Mouse (Mus musculus): ENCODE data around the gene Gm1043. TPM values are rescaled to one million over a fixed set of nuclear protein-coding genes. Genes with fewer than 3 reads are reported as not detected.

Gene Gm1043
- polyA plus RNA-seq, 1 experiment from 2014 or later, result 0.05 TPM

DNA sequence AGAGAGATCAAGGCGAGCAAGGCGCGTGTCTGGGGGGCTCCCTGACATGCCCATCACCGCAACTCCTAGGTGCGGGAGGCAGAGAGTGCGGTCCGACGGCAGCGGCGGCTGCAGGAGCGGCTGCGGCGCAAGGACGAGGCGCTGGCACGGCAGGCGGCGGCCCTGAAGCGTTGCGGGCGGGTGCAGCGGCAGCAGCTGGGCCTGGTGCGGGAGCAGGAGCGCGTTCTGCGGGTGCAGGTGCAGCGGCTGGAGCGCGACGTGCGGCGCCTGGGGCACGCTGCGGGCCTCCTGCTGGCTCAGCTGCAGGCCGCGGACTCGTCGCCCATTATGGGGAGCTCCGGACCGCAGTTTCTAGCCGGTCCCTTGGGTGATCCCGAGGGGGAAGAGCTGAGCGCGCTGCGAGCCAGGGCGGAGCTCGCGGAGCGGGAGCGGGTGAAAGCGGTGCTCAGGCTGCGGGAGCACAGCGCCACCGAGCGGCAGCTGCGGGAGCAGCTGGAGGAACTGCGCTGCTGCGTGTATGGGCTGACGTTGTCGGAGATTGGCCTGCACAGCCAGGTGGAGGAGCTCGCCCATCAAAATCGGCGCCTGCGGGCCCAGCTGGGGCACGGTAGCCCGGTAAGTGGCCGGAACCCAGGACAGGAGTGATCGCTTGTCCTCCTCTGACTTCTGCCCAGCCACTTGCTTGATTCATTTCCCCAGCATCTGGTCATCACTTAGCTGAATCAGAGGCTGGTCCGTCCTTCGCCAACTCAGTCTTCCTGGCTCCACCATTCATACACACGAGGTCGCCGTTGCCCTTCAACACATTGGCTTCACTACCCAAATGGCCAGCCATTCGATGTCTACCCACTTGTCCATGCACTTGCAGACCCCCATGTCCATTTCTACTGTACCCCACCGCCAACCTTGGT lies 78.0 kb downstream of the Gm1043 start:
- Histone ChIP-seq H3K9ac (ENCODE audit: low read length) (no peak overlapping the region), H3K4me1 (ENCODE audit: control insufficient read depth, insufficient read depth, low read length) (no peaks in the 10 kb centered on the region), H3K9me3 (replicated peaks; ENCODE audit: control insufficient read depth, low read length) (no peaks in the 10 kb centered on the region), H3K36me3 (ENCODE audit: control insufficient read depth, insufficient read depth, low read length) (no peaks in the 10 kb centered on the region), H3K4me3 (replicated peaks; ENCODE audit: low read length) (peak overlapping the region; percentile 37), H3K4me2 (ENCODE audit: low read depth, low read length) (peak overlapping the region; percentile 53), H3K27me3 (ENCODE audit: control insufficient read depth, insufficient read depth, low read length) (peaks cover 43% of the 10 kb centered on the region), H3K27ac (ENCODE audit: low read length) (no peak overlapping the region)
- ATAC-seq (ENCODE audit: insufficient read depth, low FRiP score), result peak; percentile 45; the same call in 1 of the 2 replicates
- WGBS, result 7% methylated on average over 69 of the region's 75 CpGs

DNA sequence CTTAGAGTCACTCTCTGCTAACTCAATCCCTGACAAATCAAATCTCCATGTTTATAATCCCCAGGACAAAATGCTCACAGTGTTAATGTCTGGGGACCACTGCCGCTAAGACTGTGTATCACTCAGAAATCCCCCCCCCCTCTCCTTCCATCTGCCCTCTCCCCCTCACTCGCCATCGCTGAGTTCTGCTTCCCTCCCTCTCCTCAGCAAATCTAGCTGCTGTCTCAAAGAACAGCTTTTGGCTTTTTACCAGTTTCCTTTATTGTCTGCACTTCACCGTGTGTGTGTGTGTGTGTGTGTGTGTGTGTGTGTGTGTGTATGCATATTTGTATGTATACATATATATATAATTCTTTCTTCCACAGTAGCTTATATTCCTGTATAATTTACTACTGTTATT lies 91.3 kb downstream of the Gm1043 start:
- WGBS, result 28% methylated on average over 4 of the region's 4 CpGs
- no peak overlapping the region for H3K4me2 ChIP-seq (ENCODE audit: low read depth, low read length)
- H3K27ac ChIP-seq (ENCODE audit: low read length), result no peak overlapping the region
- no peaks in the 10 kb centered on the region for H3K27me3 ChIP-seq (ENCODE audit: control insufficient read depth, insufficient read depth, low read length)
- H3K4me3 ChIP-seq (replicated peaks; ENCODE audit: low read length), result no peak overlapping the region
- no peaks in the 10 kb centered on the region for H3K9me3 ChIP-seq (replicated peaks; ENCODE audit: control insufficient read depth, low read length)
- no peak for ATAC-seq (ENCODE audit: insufficient read depth, low FRiP score)
- H3K9ac ChIP-seq (ENCODE audit: low read length), result no peak overlapping the region
- no peaks in the 10 kb centered on the region for H3K36me3 ChIP-seq (ENCODE audit: control insufficient read depth, insufficient read depth, low read length)
- no peaks in the 10 kb centered on the region for H3K4me1 ChIP-seq (ENCODE audit: control insufficient read depth, insufficient read depth, low read length)

DNA sequence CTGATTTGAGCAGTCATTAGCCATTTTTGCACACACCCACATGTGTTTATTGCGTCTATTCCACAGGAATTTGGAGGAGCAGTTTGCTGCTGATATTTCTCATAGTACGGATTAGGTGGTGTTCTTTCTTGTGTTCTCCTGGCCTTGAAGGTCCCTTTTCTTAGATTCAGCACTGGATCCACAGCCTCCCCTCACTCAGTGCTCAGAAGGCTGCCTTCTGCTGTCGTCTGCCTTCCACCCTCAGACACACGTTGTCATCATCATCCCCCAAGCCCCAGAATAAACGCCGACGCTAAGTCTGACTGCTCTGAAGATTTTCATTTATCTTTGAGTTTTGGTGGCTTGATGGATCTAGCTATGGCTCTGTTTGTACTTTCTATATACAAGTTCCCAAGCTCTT lies 91.9 kb downstream of the Gm1043 start:
- WGBS, result 37% methylated on average over 7 of the region's 7 CpGs
- ATAC-seq (ENCODE audit: insufficient read depth, low FRiP score), result no peak
- H3K27ac ChIP-seq (ENCODE audit: low read length), result no peak overlapping the region
- H3K9ac ChIP-seq (ENCODE audit: low read length), result no peak overlapping the region
- H3K9me3 ChIP-seq (replicated peaks; ENCODE audit: control insufficient read depth, low read length), result no peaks in the 10 kb centered on the region
- H3K4me1 ChIP-seq (ENCODE audit: control insufficient read depth, insufficient read depth, low read length), result no peaks in the 10 kb centered on the region
- no peak overlapping the region for H3K4me3 ChIP-seq (replicated peaks; ENCODE audit: low read length)
- no peak overlapping the region for H3K4me2 ChIP-seq (ENCODE audit: low read depth, low read length)
- no peaks in the 10 kb centered on the region for H3K36me3 ChIP-seq (ENCODE audit: control insufficient read depth, insufficient read depth, low read length)
- no peaks in the 10 kb centered on the region for H3K27me3 ChIP-seq (ENCODE audit: control insufficient read depth, insufficient read depth, low read length)

DNA sequence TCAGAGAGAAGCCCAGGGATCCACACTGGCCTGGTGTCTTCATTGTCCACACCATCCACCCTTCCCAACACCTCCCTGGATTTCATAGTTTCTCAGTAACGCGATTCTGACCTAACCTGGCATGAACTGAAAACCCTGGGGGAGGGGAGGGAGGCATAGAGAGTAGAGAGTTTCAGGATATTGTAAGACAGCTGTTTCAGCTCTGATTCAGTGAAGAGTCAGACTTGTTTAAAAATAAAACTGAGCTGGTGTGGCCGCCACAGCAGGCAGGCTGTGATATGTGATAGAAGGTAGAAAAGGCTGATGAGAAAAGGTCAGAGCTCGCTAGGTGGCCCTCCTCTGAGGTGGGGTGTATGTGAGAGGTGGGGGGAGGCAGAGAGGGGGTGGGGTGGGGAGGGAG lies 93.6 kb downstream of the Gm1043 start:
- H3K27me3 ChIP-seq (ENCODE audit: control insufficient read depth, insufficient read depth, low read length), result no peaks in the 10 kb centered on the region
- no peak overlapping the region for H3K4me3 ChIP-seq (replicated peaks; ENCODE audit: low read length)
- no peaks in the 10 kb centered on the region for H3K36me3 ChIP-seq (ENCODE audit: control insufficient read depth, insufficient read depth, low read length)
- H3K4me1 ChIP-seq (ENCODE audit: control insufficient read depth, insufficient read depth, low read length), result no peaks in the 10 kb centered on the region
- H3K27ac ChIP-seq (ENCODE audit: low read length), result no peak overlapping the region
- ATAC-seq (ENCODE audit: insufficient read depth, low FRiP score), result no peak
- WGBS, result 33% methylated on average over 4 of the region's 4 CpGs
- no peaks in the 10 kb centered on the region for H3K9me3 ChIP-seq (replicated peaks; ENCODE audit: control insufficient read depth, low read length)
- H3K9ac ChIP-seq (ENCODE audit: low read length), result no peak overlapping the region
- H3K4me2 ChIP-seq (ENCODE audit: low read depth, low read length), result no peak overlapping the region

DNA sequence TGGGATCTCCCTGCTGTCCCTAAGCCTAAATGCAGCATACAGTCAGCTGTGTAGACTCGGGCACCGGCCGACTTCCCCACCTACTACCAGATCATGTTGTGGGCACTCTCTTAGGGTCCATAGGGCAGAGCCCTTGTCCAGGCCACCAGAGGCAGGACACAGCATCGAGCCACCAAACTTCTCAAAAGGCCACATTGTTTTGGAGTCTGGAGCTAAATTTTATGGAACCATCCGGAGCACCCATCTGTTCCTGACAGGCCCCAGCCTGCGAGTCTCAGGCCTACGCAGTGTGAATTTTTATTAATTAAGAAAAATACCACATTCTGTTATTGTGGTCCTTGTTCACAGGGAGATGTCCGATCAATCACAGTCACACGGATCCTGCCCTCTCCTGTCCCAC lies 94.7 kb downstream of the Gm1043 start:
- Histone ChIP-seq H3K27ac (ENCODE audit: low read length) (no peak overlapping the region), H3K9me3 (replicated peaks; ENCODE audit: control insufficient read depth, low read length) (no peaks in the 10 kb centered on the region), H3K4me1 (ENCODE audit: control insufficient read depth, insufficient read depth, low read length) (no peaks in the 10 kb centered on the region), H3K36me3 (ENCODE audit: control insufficient read depth, insufficient read depth, low read length) (no peaks in the 10 kb centered on the region), H3K4me3 (replicated peaks; ENCODE audit: low read length) (no peak overlapping the region), H3K27me3 (ENCODE audit: control insufficient read depth, insufficient read depth, low read length) (no peaks in the 10 kb centered on the region), H3K9ac (ENCODE audit: low read length) (no peak overlapping the region), H3K4me2 (ENCODE audit: low read depth, low read length) (no peak overlapping the region)
- WGBS, result 92% methylated on average over 9 of the region's 9 CpGs
- no peak for ATAC-seq (ENCODE audit: insufficient read depth, low FRiP score)

DNA sequence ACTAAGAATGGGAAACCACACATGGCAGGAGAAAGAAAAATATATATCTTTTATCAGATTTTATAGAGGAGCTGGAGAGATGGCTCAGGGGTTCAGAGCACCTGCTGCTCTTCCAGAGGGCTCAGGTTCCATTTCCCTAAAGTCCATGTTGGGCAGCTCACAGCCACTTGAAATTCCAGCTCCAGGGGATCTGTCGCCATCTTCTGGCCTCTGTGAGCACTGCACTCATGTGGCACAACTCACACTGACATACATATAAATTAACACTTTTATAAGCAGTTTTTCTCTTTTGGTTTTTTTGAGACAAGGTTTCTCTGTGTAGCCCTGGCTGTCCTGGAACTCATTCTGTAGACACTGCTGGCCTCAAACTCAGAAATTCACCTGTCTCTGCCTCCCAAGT lies 95.5 kb downstream of the Gm1043 start:
- no peak for ATAC-seq (ENCODE audit: insufficient read depth, low FRiP score)
- Histone ChIP-seq H3K9ac (ENCODE audit: low read length) (no peak overlapping the region), H3K9me3 (replicated peaks; ENCODE audit: control insufficient read depth, low read length) (no peaks in the 10 kb centered on the region), H3K4me2 (ENCODE audit: low read depth, low read length) (no peak overlapping the region), H3K27ac (ENCODE audit: low read length) (no peak overlapping the region), H3K4me3 (replicated peaks; ENCODE audit: low read length) (no peak overlapping the region), H3K4me1 (ENCODE audit: control insufficient read depth, insufficient read depth, low read length) (no peaks in the 10 kb centered on the region), H3K36me3 (ENCODE audit: control insufficient read depth, insufficient read depth, low read length) (no peaks in the 10 kb centered on the region), H3K27me3 (ENCODE audit: control insufficient read depth, insufficient read depth, low read length) (no peaks in the 10 kb centered on the region)
- WGBS, result 53% methylated on average over 1 of the region's 1 CpGs

DNA sequence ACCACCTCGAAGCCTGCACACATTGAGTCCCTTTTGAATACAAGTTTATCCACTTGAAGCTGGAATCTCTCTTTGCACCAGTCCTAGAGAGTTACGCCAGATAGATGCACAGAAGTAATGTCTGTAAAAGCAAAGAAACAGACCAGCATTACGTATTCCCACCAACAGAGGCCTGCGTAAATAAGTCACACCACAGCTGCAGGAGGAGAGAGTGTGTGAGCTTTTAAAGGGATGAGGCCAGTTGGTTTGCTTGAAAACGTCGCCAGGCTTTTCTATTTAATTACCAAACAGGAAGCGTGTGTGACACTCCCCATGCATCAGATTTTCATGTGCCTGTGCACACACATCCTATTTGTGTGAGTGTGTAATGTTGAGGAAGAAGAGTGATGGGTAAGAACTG lies 99.4 kb downstream of the Gm1043 start:
- Histone ChIP-seq H3K4me1 (ENCODE audit: control insufficient read depth, insufficient read depth, low read length) (no peaks in the 10 kb centered on the region), H3K4me2 (ENCODE audit: low read depth, low read length) (no peak overlapping the region), H3K4me3 (replicated peaks; ENCODE audit: low read length) (no peak overlapping the region), H3K9me3 (replicated peaks; ENCODE audit: control insufficient read depth, low read length) (no peaks in the 10 kb centered on the region), H3K36me3 (ENCODE audit: control insufficient read depth, insufficient read depth, low read length) (no peaks in the 10 kb centered on the region), H3K27me3 (ENCODE audit: control insufficient read depth, insufficient read depth, low read length) (no peaks in the 10 kb centered on the region), H3K27ac (ENCODE audit: low read length) (no peak overlapping the region), H3K9ac (ENCODE audit: low read length) (no peak overlapping the region)
- WGBS, result 44% methylated on average over 7 of the region's 7 CpGs
- ATAC-seq (ENCODE audit: insufficient read depth, low FRiP score), result no peak

DNA sequence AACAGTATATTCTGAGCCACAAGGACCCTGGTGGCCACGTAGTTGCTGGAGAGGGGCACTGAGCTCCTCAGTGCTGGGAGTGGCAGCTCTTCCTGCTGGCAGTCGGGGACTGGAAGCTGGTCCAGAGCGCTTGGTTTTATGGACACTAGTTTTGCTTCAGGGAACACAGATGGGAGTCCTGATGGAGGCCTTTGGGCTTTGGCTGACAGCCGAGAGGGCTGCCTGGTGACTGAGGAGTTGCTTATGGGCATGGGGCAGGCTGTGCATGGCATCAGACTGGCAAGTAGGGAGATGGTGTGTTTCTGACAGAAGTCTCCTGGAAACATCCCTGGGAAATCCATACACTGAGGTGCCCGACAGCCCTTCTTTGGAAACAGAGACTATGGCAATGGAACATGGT lies 105.2 kb downstream of the Gm1043 start:
- H3K9me3 ChIP-seq (replicated peaks; ENCODE audit: control insufficient read depth, low read length), result no peaks in the 10 kb centered on the region
- 83% methylated on average over 5 of the region's 5 CpGs for WGBS

DNA sequence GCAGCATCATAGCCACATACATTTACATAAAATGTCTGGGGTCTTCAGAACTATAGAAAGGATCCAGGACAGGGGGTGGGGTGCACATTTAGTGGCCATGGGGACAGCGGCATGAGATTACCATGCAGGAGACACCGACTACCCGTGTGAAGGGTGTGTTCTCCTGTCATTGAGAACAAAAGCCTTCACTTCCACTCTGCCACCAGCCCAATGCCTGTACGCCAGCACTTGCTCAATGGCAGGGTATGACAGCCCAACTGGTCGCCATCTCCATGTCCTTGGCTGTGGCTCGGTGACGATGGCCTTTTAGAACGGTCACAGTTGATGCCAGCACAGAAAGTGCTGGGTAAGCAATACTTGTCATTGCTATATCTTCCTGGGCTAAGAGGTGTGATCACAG lies 111.0 kb downstream of the Gm1043 start:
- Histone ChIP-seq H3K27ac (ENCODE audit: low read length) (no peak overlapping the region), H3K27me3 (ENCODE audit: control insufficient read depth, insufficient read depth, low read length) (no peaks in the 10 kb centered on the region), H3K9ac (ENCODE audit: low read length) (no peak overlapping the region), H3K9me3 (replicated peaks; ENCODE audit: control insufficient read depth, low read length) (no peaks in the 10 kb centered on the region), H3K36me3 (ENCODE audit: control insufficient read depth, insufficient read depth, low read length) (no peaks in the 10 kb centered on the region), H3K4me3 (replicated peaks; ENCODE audit: low read length) (no peak overlapping the region), H3K4me2 (ENCODE audit: low read depth, low read length) (no peak overlapping the region), H3K4me1 (ENCODE audit: control insufficient read depth, insufficient read depth, low read length) (peaks cover 18% of the 10 kb centered on the region)
- 70% methylated on average over 8 of the region's 8 CpGs for WGBS
- no peak for ATAC-seq (ENCODE audit: insufficient read depth, low FRiP score)

More for the DNA sequence above, 105.2 kb downstream of the Gm1043 start:
- Histone ChIP-seq H3K4me3 (replicated peaks; ENCODE audit: low read length) (no peak overlapping the region), H3K9ac (ENCODE audit: low read length) (no peak overlapping the region), H3K36me3 (ENCODE audit: control insufficient read depth, insufficient read depth, low read length) (no peaks in the 10 kb centered on the region), H3K27me3 (ENCODE audit: control insufficient read depth, insufficient read depth, low read length) (no peaks in the 10 kb centered on the region), H3K27ac (ENCODE audit: low read length) (no peak overlapping the region), H3K4me1 (ENCODE audit: control insufficient read depth, insufficient read depth, low read length) (no peaks in the 10 kb centered on the region), H3K4me2 (ENCODE audit: low read depth, low read length) (no peak overlapping the region)
- no peak for ATAC-seq (ENCODE audit: insufficient read depth, low FRiP score)

All from stomach, embryonic 16.5 days (tissue).